Mouse (Mus musculus) brain, embryonic 14.5 days (tissue): ENCODE data around the gene Cnnm4. TPM values are rescaled to one million over a fixed set of nuclear protein-coding genes. Genes with fewer than 3 reads are reported as not detected.

Experiments used
- DNase-seq: peaks from one replicate; pipeline ENCODE4 v3.0.0-alpha.2; 2011; ENCODE audit warnings: low read depth
- CTCF ChIP-seq: fragments of 200-500 bp; IDR thresholded peaks from 2 replicates; pipeline ENCODE4 v1.5.1; 2012; ENCODE audit warnings: inconsistent platforms, mild to moderate bottlenecking, moderate library complexity, borderline replicate concordance; ENCODE audit not compliant: insufficient read depth, insufficient read length; ENCODE audit errors: extremely low read depth
- POLR2A ChIP-seq: fragments of 200-500 bp; IDR thresholded peaks from 2 replicates; pipeline ENCODE4 v1.6.1; 2012; ENCODE audit warnings: mild to moderate bottlenecking, inconsistent platforms, borderline replicate concordance; ENCODE audit not compliant: poor library complexity, insufficient read depth, insufficient read length, severe bottlenecking; ENCODE audit errors: extremely low read depth
- polyA plus RNA-seq: library from polyadenylated mRNA; depleted of rRNA; stranded (reverse); fragments of >200 nt; gene quantifications from 2 replicates; pipeline ENCODE4 v1.2.3, GENCODE M21; 2012; rRNA removed

Gene Cnnm4
- polyA plus RNA-seq, result 4.5 and 5.4 TPM in 2 replicates

- TF ChIP-seq POLR2A (0 out of 2 replicates have a peak, but pooled peaks have one; percentile 21), CTCF (peak; percentile 34; the same call in 1 of the 2 replicates)
Observed at GRCm38 (mm10) chr1:36471181-36472105, at the start of gene Cnnm4. TSS of gene Cnnm4 (plus strand) at chr1:36471620.

GRCm38 (mm10) chr1:36429511-36429910 lies 41.9 kb upstream of the Cnnm4 start:
- no peak for DNase-seq
- TF ChIP-seq CTCF (no peak), POLR2A (no peak)

More at GRCm38 (mm10) chr1:36471181-36472105, at the start of gene Cnnm4:
- peak; percentile 95 for DNase-seq

- no peak for DNase-seq
- TF ChIP-seq POLR2A (no peak), CTCF (no peak)
Observed at GRCm38 (mm10) chr1:36432999-36433398, 38.4 kb upstream of the Cnnm4 start.

GRCm38 (mm10) chr1:36433616-36434015 lies 37.8 kb upstream of the Cnnm4 start:
- DNase-seq, result no peak
- TF ChIP-seq CTCF (no peak), POLR2A (no peak)

GRCm38 (mm10) chr1:36435071-36435470 lies 36.3 kb upstream of the Cnnm4 start:
- TF ChIP-seq CTCF, result no peak
- no peak for TF ChIP-seq POLR2A
- no peak for DNase-seq

- no peak for DNase-seq
- TF ChIP-seq POLR2A, result no peak
- TF ChIP-seq CTCF, result no peak
Observed at GRCm38 (mm10) chr1:36436515-36436914, 34.9 kb upstream of the Cnnm4 start.

- TF ChIP-seq CTCF, result no peak
- no peak for TF ChIP-seq POLR2A
- no peak for DNase-seq
Observed at GRCm38 (mm10) chr1:36437223-36437622, 34.2 kb upstream of the Cnnm4 start.

- TF ChIP-seq CTCF (no peak), POLR2A (no peak)
- peak; percentile 29 for DNase-seq
Observed at GRCm38 (mm10) chr1:36441101-36441500, 30.3 kb upstream of the Cnnm4 start.

- TF ChIP-seq POLR2A (peak; percentile 77), CTCF (no peak)
- peak; percentile 99 for DNase-seq
Observed at GRCm38 (mm10) chr1:36444471-36445464, 26.7 kb upstream of the Cnnm4 start, which contains the start of gene Lman2l. TSS of gene Lman2l (minus strand) at chr1:36445271.

- TF ChIP-seq POLR2A (no peak), CTCF (no peak)
- DNase-seq, result no peak
Observed at GRCm38 (mm10) chr1:36445508-36445907, 25.9 kb upstream of the Cnnm4 start.
